Mouse (Mus musculus): ENCODE measurements around the gene Cdk12. TPM values are rescaled to one million over a fixed set of nuclear protein-coding genes. Genes with fewer than 3 reads are reported as not detected.
A peak's percentile ranks its signal among the peaks of the same experiment; 100 is the strongest.

Gene Cdk12
- total and polyA plus RNA-seq, 3 experiments = 27.8 to 44.1 (median 29.6) TPM

DNA sequence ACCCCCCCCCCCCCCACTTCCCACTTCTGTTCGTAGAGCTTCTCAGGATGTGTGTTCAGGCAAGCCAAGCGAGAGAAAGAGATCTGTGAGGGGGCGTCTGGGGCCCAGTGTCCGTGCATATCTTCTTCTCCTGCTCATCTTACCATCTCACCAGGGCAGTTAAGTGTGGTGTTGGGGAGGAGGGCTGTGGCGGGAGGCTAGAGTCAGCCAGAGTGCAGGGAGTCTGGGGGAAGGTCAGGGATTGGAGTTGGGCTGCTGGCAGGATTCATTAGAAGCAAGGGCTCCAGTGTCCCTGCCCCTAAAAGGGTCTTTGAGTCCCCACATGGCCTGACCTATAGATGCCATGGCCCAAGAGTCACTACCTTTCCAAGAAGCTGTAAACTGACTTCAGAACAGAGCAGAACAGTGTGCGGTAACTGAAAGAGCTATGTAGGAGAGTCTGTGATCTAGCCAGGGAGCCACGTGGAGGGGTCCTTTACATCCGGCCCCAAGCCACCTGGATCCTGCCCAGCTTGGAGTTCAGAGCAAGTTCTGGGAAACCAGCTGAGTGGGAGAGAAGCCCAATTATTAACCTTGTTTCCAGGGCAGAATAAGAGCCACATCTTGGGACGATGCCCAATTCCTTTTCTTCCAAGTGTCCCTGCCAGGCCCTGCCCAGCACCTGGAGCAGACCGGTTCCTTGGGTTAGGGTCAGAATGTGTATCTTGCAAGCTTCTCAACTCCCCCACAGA is 120.4 kb downstream of the Cdk12 start:
- no peak for DNase-seq (ENCODE audit: extremely low read depth)

DNA sequence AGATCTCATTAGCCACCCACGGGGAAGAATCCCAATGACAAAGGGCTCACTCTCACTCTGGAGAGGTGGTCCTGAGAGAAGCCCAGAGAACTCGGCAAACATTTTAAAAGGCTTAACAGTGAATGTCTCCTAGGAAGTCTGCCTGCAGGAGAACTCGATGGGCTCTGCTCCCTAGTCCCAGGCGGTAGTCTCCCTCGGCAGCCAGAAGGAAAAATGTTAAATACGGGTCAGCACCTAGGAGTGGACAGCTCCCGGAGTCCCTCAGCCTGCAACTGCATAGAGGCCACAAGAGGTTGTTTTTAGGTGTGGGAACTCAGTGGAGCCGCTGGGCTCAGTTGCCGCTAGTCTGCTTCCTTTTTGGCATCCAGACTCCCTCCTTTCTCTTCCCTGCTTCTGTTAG is 121.1 kb downstream of the Cdk12 start:
- Histone ChIP-seq H3K79me2 (replicated peaks; ENCODE audit: control insufficient read depth, extremely low read depth, insufficient read depth, poor library complexity, severe bottlenecking) (no peaks in the 10 kb centered on the region), H3K9me3 (replicated peaks; ENCODE audit: low read length) (peaks cover 19% of the 10 kb centered on the region), H3K27ac (ENCODE audit: insufficient read depth, low read depth) (no peak overlapping the region), H3K36me3 (replicated peaks in 1 of 2; ENCODE audit: control insufficient read depth in 1 of 2, insufficient read depth in 1 of 2, low read length in 1 of 2) (no peaks in the 10 kb centered on the region), H3K27me3 (replicated peaks) (peaks cover 87% of the 10 kb centered on the region), H3K9ac (ENCODE audit: insufficient read depth, low read depth) (no peak overlapping the region), H3K4me3 (replicated peaks in 1 of 3; ENCODE audit: low read depth in 2 of 3, low read length in 2 of 3, poor library complexity in 1 of 3) (no peak overlapping the region), H3K4me2 (ENCODE audit: insufficient read depth, low read depth, poor library complexity, severe bottlenecking) (no peak overlapping the region), H3K4me1 (ENCODE audit: control insufficient read depth in 1 of 2, insufficient read depth in 2 of 2) (peaks cover 0 to 3% of the 10 kb centered on the region in 2 experiments; a peak in 1 of 4 replicates)
- peak; percentile 19 for DNase-seq (ENCODE audit: extremely low read depth)
- TF ChIP-seq JUND (conservative IDR thresholded peaks at IDR 0.05; ENCODE audit: low read depth, low read length) (no peak), SIN3A (IDR thresholded peaks at IDR 0.05; ENCODE audit: low read length) (peak; percentile 37; the same call in 1 of the 2 replicates), ZMIZ1 (IDR thresholded peaks at IDR 0.05; ENCODE audit: low read depth, low read length) (no peak)
- in situ Hi-C loops (cut with MboI; ENCODE audit: low pct_ligation_motif_present, low pct_unique_long_range_greater_than_20kb, low sequenced_read_pairs) = no loop called here
- dilution Hi-C loops (cut with MboI; ENCODE audit: extremely low pct_ligation_motif_present, extremely low pct_unique_long_range_greater_than_20kb, low sequenced_read_pairs) = no loop called here

More for the DNA sequence above, 120.4 kb downstream of the Cdk12 start:
- Histone ChIP-seq H3K4me1 (ENCODE audit: control insufficient read depth in 1 of 2, insufficient read depth in 2 of 2) (peaks cover 0 to 3% of the 10 kb centered on the region in 2 experiments; a peak in 1 of 4 replicates), H3K27me3 (replicated peaks) (peaks cover 91% of the 10 kb centered on the region), H3K79me2 (replicated peaks; ENCODE audit: control insufficient read depth, extremely low read depth, insufficient read depth, poor library complexity, severe bottlenecking) (no peaks in the 10 kb centered on the region), H3K36me3 (replicated peaks in 1 of 2; ENCODE audit: control insufficient read depth in 1 of 2, insufficient read depth in 1 of 2, low read length in 1 of 2) (no peaks in the 10 kb centered on the region), H3K27ac (ENCODE audit: insufficient read depth, low read depth) (no peak overlapping the region), H3K4me2 (ENCODE audit: insufficient read depth, low read depth, poor library complexity, severe bottlenecking) (no peak overlapping the region), H3K4me3 (replicated peaks in 1 of 3; ENCODE audit: low read depth in 2 of 3, low read length in 2 of 3, poor library complexity in 1 of 3) (no peak overlapping the region), H3K9ac (ENCODE audit: insufficient read depth, low read depth) (no peak overlapping the region), H3K9me3 (replicated peaks; ENCODE audit: low read length) (peaks cover 14% of the 10 kb centered on the region)
- no peak for TF ChIP-seq HCFC1 (IDR thresholded peaks at IDR 0.05; ENCODE audit: low read depth, low read length)
- TF ChIP-seq IRF4 (IDR thresholded peaks at IDR 0.05; ENCODE audit: low read depth, low read length) = no peak
- no peak for TF ChIP-seq ELF1 (IDR thresholded peaks at IDR 0.05; ENCODE audit: low read depth, low read length)
- TF ChIP-seq ETS1 (conservative IDR thresholded peaks at IDR 0.05; ENCODE audit: low read depth, low read length) = no peak
- TF ChIP-seq CHD2 (IDR thresholded peaks at IDR 0.05; ENCODE audit: low read length) = no peak
- TF ChIP-seq ZNF384 (IDR thresholded peaks at IDR 0.05; ENCODE audit: low read depth, low read length) = no peak
- TF ChIP-seq SIN3A (IDR thresholded peaks at IDR 0.05; ENCODE audit: low read length) = no peak
- TF ChIP-seq E2F4 (IDR thresholded peaks at IDR 0.05; ENCODE audit: insufficient replicate concordance, low read depth, low read length) = no peak
- TF ChIP-seq UBTF (IDR thresholded peaks at IDR 0.05; ENCODE audit: low read depth, low read length) = no peak
- no peak for TF ChIP-seq NELFE (IDR thresholded peaks at IDR 0.05; ENCODE audit: low read depth, low read length)
- TF ChIP-seq TCF12 (IDR thresholded peaks at IDR 0.05; ENCODE audit: low read depth, low read length) = no peak
- in situ Hi-C loops (cut with MboI; ENCODE audit: low pct_ligation_motif_present, low pct_unique_long_range_greater_than_20kb, low sequenced_read_pairs) (no loop called here), dilution Hi-C loops (cut with MboI; ENCODE audit: extremely low pct_ligation_motif_present, extremely low pct_unique_long_range_greater_than_20kb, low sequenced_read_pairs) (no loop called here)
